Mouse (Mus musculus): Measurements from ENCODE around the gene Flg. TPM values are rescaled to one million over a fixed set of nuclear protein-coding genes. Genes with fewer than 3 reads are reported as not detected.

Gene Flg
- not detected for polyA plus RNA-seq (2014; fragmentation: Illumina TruSeq; extraction: RNeasy Lipid Tissue Mini Kit (QIAGEN cat#74804); ENCODE audit: low read depth, low replicate concordance)

DNA sequence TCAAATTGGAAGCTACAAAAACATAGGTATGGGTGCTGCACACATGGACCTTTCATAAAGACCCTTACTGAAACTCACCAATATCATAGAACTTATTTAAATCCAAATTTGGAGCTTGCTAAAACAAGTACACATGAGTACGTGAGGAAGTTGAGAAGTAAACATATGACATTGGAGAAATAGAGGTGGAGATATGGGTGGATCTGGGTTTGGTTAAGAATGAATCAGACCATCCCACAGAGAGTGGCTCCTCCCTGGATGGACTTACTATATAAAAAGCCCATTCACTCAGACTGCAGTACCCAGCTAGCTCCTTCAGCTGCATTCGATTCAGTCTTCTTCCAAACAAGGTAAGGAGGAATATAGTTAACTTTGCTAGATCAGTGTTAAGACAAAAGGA lies at the start of gene Flg:
TSS of gene Flg (plus strand) at position 301 of the 400 bp plus-strand sequence.

DNA sequence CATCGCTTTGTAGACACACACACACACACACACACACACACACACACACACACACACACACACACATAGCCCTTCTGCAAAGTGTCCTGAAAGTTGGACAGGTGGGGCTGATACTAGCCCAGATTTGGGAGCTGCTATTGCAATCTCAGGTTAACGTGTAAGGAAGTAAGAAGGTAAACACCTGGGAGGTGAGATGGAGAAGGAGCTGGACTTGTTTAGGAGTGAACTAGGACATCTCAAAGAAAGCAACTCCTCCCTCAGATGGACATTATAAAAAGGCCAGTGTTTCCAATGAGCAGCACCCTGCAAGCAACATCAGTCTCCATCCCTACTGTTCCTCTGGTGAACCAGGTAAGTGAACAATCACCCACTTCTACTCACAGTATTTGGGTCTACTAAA lies 46.1 kb downstream of the Flg start, which contains the start of gene Hrnr:
TSS of gene Hrnr (plus strand) at position 301 of the 400 bp plus-strand sequence.

Other genes starting within 250 kb of the Flg start
- not detected for gene Gm4858, start 204.7 kb upstream of the Flg start, polyA plus RNA-seq (2014; fragmentation: Illumina TruSeq; extraction: RNeasy Lipid Tissue Mini Kit (QIAGEN cat#74804); ENCODE audit: low read depth, low replicate concordance)
- not detected for gene Crnn, start 128.7 kb upstream of the Flg start, polyA plus RNA-seq (2014; fragmentation: Illumina TruSeq; extraction: RNeasy Lipid Tissue Mini Kit (QIAGEN cat#74804); ENCODE audit: low read depth, low replicate concordance)
- not detected for gene Flg2, start 76.2 kb upstream of the Flg start, polyA plus RNA-seq (2014; fragmentation: Illumina TruSeq; extraction: RNeasy Lipid Tissue Mini Kit (QIAGEN cat#74804); ENCODE audit: low read depth, low replicate concordance)
- gene Hrnr, start 46.2 kb downstream of the Flg start, polyA plus RNA-seq (2014; fragmentation: Illumina TruSeq; extraction: RNeasy Lipid Tissue Mini Kit (QIAGEN cat#74804); ENCODE audit: low read depth, low replicate concordance): not detected
- not detected for gene Rptn, start 120.2 kb downstream of the Flg start, polyA plus RNA-seq (2014; fragmentation: Illumina TruSeq; extraction: RNeasy Lipid Tissue Mini Kit (QIAGEN cat#74804); ENCODE audit: low read depth, low replicate concordance)
- gene Tchh, start 168.8 kb downstream of the Flg start, polyA plus RNA-seq (2014; fragmentation: Illumina TruSeq; extraction: RNeasy Lipid Tissue Mini Kit (QIAGEN cat#74804); ENCODE audit: low read depth, low replicate concordance): 5.9 TPM
- gene Tchhl1, start 195.2 kb downstream of the Flg start, polyA plus RNA-seq (2014; fragmentation: Illumina TruSeq; extraction: RNeasy Lipid Tissue Mini Kit (QIAGEN cat#74804); ENCODE audit: low read depth, low replicate concordance): 6.4 TPM
- 365 TPM for gene S100a11, start 247.0 kb downstream of the Flg start, polyA plus RNA-seq (2014; fragmentation: Illumina TruSeq; extraction: RNeasy Lipid Tissue Mini Kit (QIAGEN cat#74804); ENCODE audit: low read depth, low replicate concordance)